Mouse (Mus musculus): Measurements from ENCODE around the gene Nrip2. TPM values are rescaled to one million over a fixed set of nuclear protein-coding genes. Genes with fewer than 3 reads are reported as not detected.
A peak's percentile ranks its signal among the peaks of the same experiment; 100 is the strongest.

Gene Nrip2
- total RNA-seq (2014; fragmentation: Nextera tagmentation) (not detected in 2 replicates), total RNA-seq (2017) (not detected in 2 replicates)

- ATAC-seq (replicated peaks; ENCODE audit: poor library complexity, severe bottlenecking) = no peak
These were observed at the start of gene Nrip2 for GRCm38 (mm10) chr6:128398996-128399395. Gene Nrip2 (plus strand): TSS chr6:128399296.

- no peak for ATAC-seq (replicated peaks; ENCODE audit: poor library complexity, severe bottlenecking)
These were observed 49.4 kb upstream of the Nrip2 start for GRCm38 (mm10) chr6:128349711-128350110.

- peak; percentile 34; the same call in 1 of the 2 replicates for ATAC-seq (replicated peaks; ENCODE audit: poor library complexity, severe bottlenecking)
These were observed 45.0 kb upstream of the Nrip2 start for GRCm38 (mm10) chr6:128354140-128354539.

- peak; percentile 3; the same call in 1 of the 2 replicates for ATAC-seq (replicated peaks; ENCODE audit: poor library complexity, severe bottlenecking)
These were observed 43.9 kb upstream of the Nrip2 start for GRCm38 (mm10) chr6:128355201-128355681.

- peak; percentile 95 for ATAC-seq (replicated peaks; ENCODE audit: poor library complexity, severe bottlenecking)
These were observed 43.2 kb upstream of the Nrip2 start, which contains the start of gene Tulp3 for GRCm38 (mm10) chr6:128355726-128356416. Gene Tulp3 (minus strand): TSS chr6:128355851.

GRCm38 (mm10) chr6:128358999-128359398 lies 40.1 kb upstream of the Nrip2 start:
- 0 out of 2 replicates have a peak, but pooled peaks have one; percentile 18 for ATAC-seq (replicated peaks; ENCODE audit: poor library complexity, severe bottlenecking)

GRCm38 (mm10) chr6:128361901-128362300 lies 37.2 kb upstream of the Nrip2 start:
- no peak for ATAC-seq (replicated peaks; ENCODE audit: poor library complexity, severe bottlenecking)

GRCm38 (mm10) chr6:128362381-128363006 lies 36.6 kb upstream of the Nrip2 start, which contains the start of the genes Rhno1 and Foxm1:
Gene Rhno1 (minus strand): TSS chr6:128362911.
Gene Foxm1 (plus strand): TSS chr6:128362967.
- peak; percentile 74 for ATAC-seq (replicated peaks; ENCODE audit: poor library complexity, severe bottlenecking)

- ATAC-seq (replicated peaks; ENCODE audit: poor library complexity, severe bottlenecking) = peak; percentile 12
These were observed 35.9 kb upstream of the Nrip2 start for GRCm38 (mm10) chr6:128363007-128363825.

GRCm38 (mm10) chr6:128364721-128365120 lies 34.4 kb upstream of the Nrip2 start:
- ATAC-seq (replicated peaks; ENCODE audit: poor library complexity, severe bottlenecking) = no peak

GRCm38 (mm10) chr6:128366466-128366865 lies 32.6 kb upstream of the Nrip2 start:
- no peak for ATAC-seq (replicated peaks; ENCODE audit: poor library complexity, severe bottlenecking)

GRCm38 (mm10) chr6:128370040-128370439 lies 29.1 kb upstream of the Nrip2 start:
- no peak for ATAC-seq (replicated peaks; ENCODE audit: poor library complexity, severe bottlenecking)

GRCm38 (mm10) chr6:128375192-128375591 lies 23.9 kb upstream of the Nrip2 start, which contains the start of the genes Tex52 and Gm44596:
Gene Tex52 (plus strand): TSS chr6:128375456.
Gene Gm44596 (plus strand): TSS chr6:128375503.
- no peak for ATAC-seq (replicated peaks; ENCODE audit: poor library complexity, severe bottlenecking)

GRCm38 (mm10) chr6:128376371-128377085 lies 22.6 kb upstream of the Nrip2 start:
- ATAC-seq (replicated peaks; ENCODE audit: poor library complexity, severe bottlenecking) = no peak

- ATAC-seq (replicated peaks; ENCODE audit: poor library complexity, severe bottlenecking) = peak; percentile 71
These were observed 19.5 kb upstream of the Nrip2 start for GRCm38 (mm10) chr6:128379636-128380035.

- peak; percentile 36 for ATAC-seq (replicated peaks; ENCODE audit: poor library complexity, severe bottlenecking)
These were observed 18.4 kb upstream of the Nrip2 start for GRCm38 (mm10) chr6:128380594-128381167.

- ATAC-seq (replicated peaks; ENCODE audit: poor library complexity, severe bottlenecking) = peak; percentile 75
These were observed 17.8 kb upstream of the Nrip2 start for GRCm38 (mm10) chr6:128381254-128381653.

- no peak for ATAC-seq (replicated peaks; ENCODE audit: poor library complexity, severe bottlenecking)
These were observed 15.3 kb upstream of the Nrip2 start for GRCm38 (mm10) chr6:128383752-128384151.

GRCm38 (mm10) chr6:128385026-128385425 lies 14.1 kb upstream of the Nrip2 start:
- ATAC-seq (replicated peaks; ENCODE audit: poor library complexity, severe bottlenecking) = no peak

All from granulocyte monocyte progenitor cell, adult 5-6 weeks (primary cell).